Mouse (Mus musculus) macrophage (primary cell): ENCODE results near the gene Il17rb. TPM values are rescaled to one million over a fixed set of nuclear protein-coding genes. Genes with fewer than 3 reads are reported as not detected.

ENCODE experiments used
- H3K27ac ChIP-seq: fragments of 350-480 bp; formaldehyde crosslinking; 2 replicates; pipeline ENCODE4 v1.9.0; 2021
- H3K36me3 ChIP-seq: fragments of 350-480 bp; formaldehyde crosslinking; 2 replicates; pipeline ENCODE4 v1.9.0; 2021; ENCODE audit errors: inconsistent target
- H3K4me3 ChIP-seq: fragments of 350-480 bp; formaldehyde crosslinking; 2 replicates; pipeline ENCODE4 v1.9.0; 2021; ENCODE audit errors: inconsistent target
- H3K79me2 ChIP-seq: fragments of 350-480 bp; formaldehyde crosslinking; 2 replicates; pipeline ENCODE4 v1.9.0; 2021; ENCODE audit errors: inconsistent target
- WGBS: methylation state at CpG from one replicate; pipeline ENCODE4 v1.1.7; 2026; ENCODE audit warnings: inconsistent platforms; ENCODE audit not compliant: missing documents; 5-methylcytosine and 5-hydroxymethylcytosine counted together
- polyA plus RNA-seq: library from polyadenylated mRNA; stranded (reverse); fragments of 250-400 nt; gene quantifications from 3 replicates; pipeline ENCODE4 v1.2.4, GENCODE M21; 2018; ENCODE audit warnings: inconsistent platforms

Il17rb gene
- polyA plus RNA-seq, 1 experiment from 2014 or later = not detected

- Histone ChIP-seq H3K36me3 (peaks cover 24% of the 10 kb centered on the region), H3K27ac (peak overlapping the region; percentile 78), H3K4me3 (peak overlapping the region; percentile 91), H3K79me2 (peaks cover 52% of the 10 kb centered on the region)
- WGBS = 66% methylated on average over 7 of the region's 7 CpGs
Measured at GRCm38 (mm10) chr14:29967611-29968010, 41.1 kb downstream of the Il17rb start.

GRCm38 (mm10) chr14:29957393-29957792 is 51.3 kb downstream of the Il17rb start:
- Histone ChIP-seq H3K79me2 (no peaks in the 10 kb centered on the region), H3K4me3 (no peak overlapping the region), H3K27ac (no peak overlapping the region), H3K36me3 (no peaks in the 10 kb centered on the region)

GRCm38 (mm10) chr14:29950805-29951204 is 57.9 kb downstream of the Il17rb start:
- Histone ChIP-seq H3K4me3 (no peak overlapping the region), H3K27ac (peak overlapping the region; percentile 63), H3K79me2 (no peaks in the 10 kb centered on the region), H3K36me3 (no peaks in the 10 kb centered on the region)
- WGBS = 9% methylated on average over 4 of the region's 4 CpGs

GRCm38 (mm10) chr14:29946761-29947309 is 61.9 kb downstream of the Il17rb start:
- Histone ChIP-seq H3K36me3 (no peaks in the 10 kb centered on the region), H3K79me2 (no peaks in the 10 kb centered on the region), H3K27ac (no peak overlapping the region), H3K4me3 (no peak overlapping the region)
- WGBS = 69% methylated on average over 5 of the region's 5 CpGs

Other genes starting within 250 kb of the Il17rb start
- 170 to 299 TPM (median 238 TPM) in 3 replicates for gene Selenok, start 40.6 kb downstream of the Il17rb start, polyA plus RNA-seq
- 21.1 to 24.8 TPM (median 22.3 TPM) in 3 replicates for gene Actr8, start 30.6 kb downstream of the Il17rb start, polyA plus RNA-seq
- 0.16 TPM in 1 of 3 replicates, not detected in the others for gene Chdh, start 127 bp upstream of the Il17rb start, polyA plus RNA-seq